Mouse (Mus musculus) lung, postnatal 0 days (tissue): ENCODE results near the gene Aldh3a1. TPM values are rescaled to one million over a fixed set of nuclear protein-coding genes. Genes with fewer than 3 reads are reported as not detected.
A peak's percentile ranks its signal among the peaks of the same experiment; 100 is the strongest.
"Not testable (repeated sequence)": the region's sequence is repeated elsewhere in the genome, so short reads cannot be mapped to it uniquely, and the experiment has no call there.

Source experiments
- ATAC-seq: fragments of 200-750 bp; cut with Nextera tagmentation; 2 replicates; pipeline ENCODE4 v1.8.0; 2017; ENCODE audit warnings: moderate library complexity
- DNase-seq: peaks from one replicate; pipeline ENCODE4 v3.0.0-alpha.2; 2016; ENCODE audit warnings: low spot score
- H3K27ac ChIP-seq: fragments of 300-500 bp; sonication (generic); 2 replicates; pipeline ENCODE4 v1.5.1; 2014; ENCODE audit warnings: antibody characterized with exemption, mild to moderate bottlenecking, low read length, mixed read lengths
- H3K27me3 ChIP-seq: fragments of 300-500 bp; sonication (generic); replicated peaks from 2 replicates; pipeline ENCODE4 v1.6.1; 2014; ENCODE audit warnings: low read length, mixed read lengths; ENCODE audit not compliant: insufficient read depth
- H3K36me3 ChIP-seq: fragments of 300-500 bp; sonication (generic); 2 replicates; pipeline ENCODE4 v1.6.1; 2014; ENCODE audit warnings: low read length, mixed read lengths; ENCODE audit not compliant: insufficient read depth
- H3K4me1 ChIP-seq: fragments of 300-500 bp; sonication (generic); 2 replicates; pipeline ENCODE4 v1.6.1; 2014; ENCODE audit warnings: antibody characterized with exemption, low read depth, low read length, mixed read lengths; ENCODE audit not compliant: insufficient read depth
- H3K4me2 ChIP-seq: fragments of 300-500 bp; sonication (generic); replicated peaks from 2 replicates; pipeline ENCODE4 v1.6.1; 2014; ENCODE audit warnings: low read depth, mild to moderate bottlenecking, low read length, moderate library complexity, mixed read lengths
- H3K4me3 ChIP-seq: fragments of 300-500 bp; sonication (generic); 2 replicates; pipeline ENCODE4 v1.5.1; 2014; ENCODE audit warnings: low read depth, low read length
- H3K9ac ChIP-seq: fragments of 300-500 bp; sonication (generic); replicated peaks from 2 replicates; pipeline ENCODE4 v1.6.1; 2014; ENCODE audit warnings: low read depth, mild to moderate bottlenecking
- H3K9me3 ChIP-seq: fragments of 300-500 bp; sonication (generic); 2 replicates; pipeline ENCODE4 v1.6.1; 2016; ENCODE audit warnings: low read length, mixed read lengths
- CTCF ChIP-seq: IDR thresholded peaks from 2 replicates; pipeline ENCODE4 v1.5.1; 2016; ENCODE audit warnings: antibody characterized with exemption, mild to moderate bottlenecking
- EP300 ChIP-seq: IDR thresholded peaks from 2 replicates; pipeline ENCODE4 v1.6.1; 2016; ENCODE audit warnings: antibody characterized with exemption, mild to moderate bottlenecking, control low read depth
- WGBS: fragments of 180-500 bp; shearing (Covaris S2); extraction: QIAGEN DNeasy Blood & Tissue Kit; methylation state at CpG from one replicate; pipeline ENCODE4 v1.1.7; 2014; 5-methylcytosine and 5-hydroxymethylcytosine counted together
- polyA plus RNA-seq: library from polyadenylated mRNA; unstranded; fragments of >200 nt; fragmentation: Nextera tagmentation; extraction: Ambion mirVana; gene quantifications from 2 replicates; pipeline ENCODE4 v1.2.1, GENCODE M21; 2015

The Aldh3a1 gene
- polyA plus RNA-seq, 1 experiment from 2014 or later = 7.8 TPM

GRCm38 (mm10) chr11:61175778-61176177 lies 31.6 kb upstream of the Aldh3a1 start:
- H3K27me3 ChIP-seq = no peaks in the 10 kb centered on the region
- WGBS = 71% methylated on average over 5 of the region's 5 CpGs
- no peak overlapping the region for H3K4me3 ChIP-seq
- H3K36me3 ChIP-seq = no peaks in the 10 kb centered on the region
- TF ChIP-seq EP300 (no peak), CTCF (no peak)
- H3K9me3 ChIP-seq = no peaks in the 10 kb centered on the region
- no peak overlapping the region for H3K4me2 ChIP-seq
- DNase-seq = no peak
- no peak for ATAC-seq
- H3K4me1 ChIP-seq = no peaks in the 10 kb centered on the region
- H3K27ac ChIP-seq = no peak overlapping the region
- H3K9ac ChIP-seq = no peak overlapping the region

- no peaks in the 10 kb centered on the region for H3K27me3 ChIP-seq
- H3K27ac ChIP-seq = no peak overlapping the region
- WGBS = 77% methylated on average over 1 of the region's 1 CpGs
- TF ChIP-seq CTCF = no peak
- TF ChIP-seq EP300 = no peak
- peak; percentile 54 for DNase-seq
- no peak for ATAC-seq
- no peak overlapping the region for H3K4me2 ChIP-seq
- no peak overlapping the region for H3K9ac ChIP-seq
- no peaks in the 10 kb centered on the region for H3K36me3 ChIP-seq
- no peak overlapping the region for H3K4me3 ChIP-seq
- no peaks in the 10 kb centered on the region for H3K9me3 ChIP-seq
- H3K4me1 ChIP-seq = no peaks in the 10 kb centered on the region
Observed at GRCm38 (mm10) chr11:61176321-61176720, 31.0 kb upstream of the Aldh3a1 start.

DNA sequence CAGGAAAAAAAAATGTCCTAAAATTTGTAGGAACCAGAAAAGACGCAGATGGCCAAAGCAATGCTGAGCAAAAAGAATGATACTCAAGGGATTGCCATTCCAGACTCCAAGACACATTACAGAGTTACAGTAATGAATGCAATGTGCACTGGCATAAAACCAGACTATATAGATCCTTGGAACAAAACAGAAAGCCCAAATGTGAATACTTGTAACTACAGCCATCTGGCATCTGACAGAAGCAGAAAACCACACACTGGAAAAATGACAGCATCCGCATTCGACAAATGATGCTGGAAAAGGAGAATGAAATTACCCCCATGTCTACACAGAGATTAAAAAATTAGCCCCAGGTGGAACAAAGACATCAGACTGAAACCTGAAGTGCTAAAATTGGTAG lies 27.0 kb upstream of the Aldh3a1 start:
- Histone ChIP-seq H3K9me3 (no peaks in the 10 kb centered on the region), H3K4me1 (no peaks in the 10 kb centered on the region), H3K9ac (no peak overlapping the region), H3K4me2 (no peak overlapping the region), H3K36me3 (no peaks in the 10 kb centered on the region), H3K27ac (no peak overlapping the region), H3K4me3 (no peak overlapping the region), H3K27me3 (no peaks in the 10 kb centered on the region)
- 87% methylated on average over 3 of the region's 3 CpGs for WGBS
- no peak for TF ChIP-seq EP300
- no peak for TF ChIP-seq CTCF
- DNase-seq (no peak), ATAC-seq (no peak)

DNA sequence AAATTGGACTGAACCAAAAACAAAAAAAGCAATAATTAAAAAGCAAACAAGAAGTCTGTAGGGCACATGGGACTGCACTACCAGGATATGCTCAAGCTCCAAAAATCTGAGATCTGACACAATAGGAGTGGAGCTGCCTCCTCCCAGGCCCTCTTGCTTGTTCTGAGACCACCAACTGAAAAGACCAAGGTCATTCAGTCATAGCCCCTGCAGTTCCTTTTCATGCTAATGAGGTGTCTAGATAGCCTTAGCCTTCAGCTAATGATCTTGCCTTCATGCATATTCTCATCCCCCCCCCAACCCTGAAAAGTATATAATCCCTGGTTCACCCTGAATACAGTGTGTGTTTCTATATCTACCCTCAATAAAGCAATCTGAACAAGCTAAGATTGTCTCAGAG lies 25.7 kb upstream of the Aldh3a1 start:
- DNase-seq (no peak), ATAC-seq (no peak)
- Histone ChIP-seq H3K4me1 (no peaks in the 10 kb centered on the region), H3K36me3 (no peaks in the 10 kb centered on the region), H3K27ac (no peak overlapping the region), H3K4me2 (no peak overlapping the region), H3K9me3 (no peaks in the 10 kb centered on the region), H3K4me3 (no peak overlapping the region), H3K9ac (no peak overlapping the region), H3K27me3 (no peaks in the 10 kb centered on the region)
- TF ChIP-seq CTCF (no peak), EP300 (no peak)

GRCm38 (mm10) chr11:61183820-61184219 lies 23.5 kb upstream of the Aldh3a1 start:
- Histone ChIP-seq H3K27ac (no peak overlapping the region), H3K9me3 (no peaks in the 10 kb centered on the region), H3K36me3 (no peaks in the 10 kb centered on the region), H3K9ac (no peak overlapping the region), H3K4me3 (no peak overlapping the region), H3K4me1 (no peaks in the 10 kb centered on the region), H3K4me2 (no peak overlapping the region), H3K27me3 (no peaks in the 10 kb centered on the region)
- DNase-seq = no peak
- ATAC-seq = peak; percentile 49
- TF ChIP-seq CTCF = no peak
- TF ChIP-seq EP300 = no peak
- 65% methylated on average over 1 of the region's 1 CpGs for WGBS

- DNase-seq = no peak
- no peak overlapping the region for H3K9ac ChIP-seq
- no peaks in the 10 kb centered on the region for H3K27me3 ChIP-seq
- TF ChIP-seq EP300 (no peak), CTCF (no peak)
- no peaks in the 10 kb centered on the region for H3K9me3 ChIP-seq
- ATAC-seq = no peak
- H3K4me2 ChIP-seq = no peak overlapping the region
- H3K4me3 ChIP-seq = no peak overlapping the region
- no peak overlapping the region for H3K27ac ChIP-seq
- H3K36me3 ChIP-seq = no peaks in the 10 kb centered on the region
- H3K4me1 ChIP-seq = no peaks in the 10 kb centered on the region
- WGBS = 58% methylated on average over 2 of the region's 2 CpGs
Observed at GRCm38 (mm10) chr11:61190776-61191175, 16.6 kb upstream of the Aldh3a1 start.

GRCm38 (mm10) chr11:61192123-61192522 lies 15.2 kb upstream of the Aldh3a1 start:
- not testable (repeated sequence) for H3K27me3 ChIP-seq, H3K36me3 ChIP-seq, H3K9me3 ChIP-seq, H3K4me2 ChIP-seq, ATAC-seq, H3K9ac ChIP-seq, DNase-seq, H3K4me3 ChIP-seq, H3K4me1 ChIP-seq, H3K27ac ChIP-seq
- 86% methylated on average over 7 of the region's 10 CpGs for WGBS
